Mouse (Mus musculus): ENCODE results near the gene Iqck. TPM values are rescaled to one million over a fixed set of nuclear protein-coding genes. Genes with fewer than 3 reads are reported as not detected.

Iqck gene
- total RNA-seq, 2 experiments from 2014 or later: not detected

DNA sequence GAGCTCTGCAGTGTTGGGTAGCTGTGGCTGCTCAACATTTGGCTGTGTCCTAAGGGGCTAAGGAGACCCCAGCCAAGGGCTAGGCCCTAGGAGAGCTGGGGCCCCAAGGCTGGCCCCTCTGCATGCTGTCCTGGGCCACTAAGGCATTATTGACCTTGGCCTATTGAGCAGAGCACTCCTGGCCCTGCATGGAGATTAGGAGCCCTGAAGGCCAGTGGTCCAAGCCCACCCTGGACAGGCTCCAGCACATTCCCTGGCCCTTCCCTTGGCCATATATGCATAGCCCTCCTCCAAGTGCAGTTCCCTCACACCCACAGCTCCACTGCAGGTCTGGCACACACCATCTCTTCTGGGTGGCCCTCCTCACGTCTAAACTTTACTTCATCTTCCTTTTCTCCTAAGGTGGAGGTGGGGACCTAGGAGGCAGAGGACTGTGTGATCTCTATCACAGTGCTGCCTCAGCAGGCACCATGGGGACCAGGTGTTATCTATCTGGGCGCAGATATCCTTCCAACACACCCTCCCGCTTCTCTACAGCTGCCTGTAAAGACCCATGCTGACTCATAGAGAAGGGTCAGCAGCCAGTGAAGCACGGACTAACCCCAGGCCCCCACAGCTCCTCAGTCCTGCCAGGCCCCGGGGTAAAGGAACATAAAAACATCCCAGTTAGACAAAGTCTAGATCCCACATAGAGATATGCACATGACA lies 5.9 kb upstream of the Iqck start:
- no peak for ATAC-seq (replicated peaks; ENCODE audit: low FRiP score, poor library complexity, severe bottlenecking)

DNA sequence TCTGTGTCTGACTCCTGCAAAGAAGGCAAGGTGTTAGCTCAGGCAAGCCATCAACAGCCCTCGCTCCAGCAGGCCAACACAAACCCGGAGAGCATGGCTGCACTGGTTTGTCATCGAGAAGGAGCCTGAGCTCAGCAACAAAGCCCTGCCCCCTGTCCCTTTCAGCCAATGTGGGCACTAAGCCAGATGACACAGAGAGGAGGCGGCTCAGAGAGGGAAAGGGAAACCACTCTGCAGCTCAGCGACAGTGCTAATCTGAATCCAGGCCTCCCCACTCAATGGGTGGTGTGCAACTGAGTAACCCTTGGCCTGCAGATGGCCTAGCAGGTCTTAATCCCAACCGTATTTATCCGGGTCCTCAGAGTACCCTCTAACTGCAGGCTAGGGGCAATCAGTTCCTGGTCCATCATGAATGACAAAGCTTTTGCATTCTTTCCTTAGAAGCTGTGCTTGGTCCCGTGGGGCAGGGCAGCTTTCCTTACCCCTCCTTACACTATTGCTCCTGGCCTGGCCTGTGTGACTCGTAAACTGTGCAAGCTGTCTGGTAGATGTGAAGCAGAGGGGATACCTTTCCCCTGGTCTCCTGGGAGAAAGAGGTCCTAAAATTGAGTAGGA lies 4.8 kb upstream of the Iqck start:
- no peak for ATAC-seq (replicated peaks; ENCODE audit: low FRiP score, poor library complexity, severe bottlenecking)

DNA sequence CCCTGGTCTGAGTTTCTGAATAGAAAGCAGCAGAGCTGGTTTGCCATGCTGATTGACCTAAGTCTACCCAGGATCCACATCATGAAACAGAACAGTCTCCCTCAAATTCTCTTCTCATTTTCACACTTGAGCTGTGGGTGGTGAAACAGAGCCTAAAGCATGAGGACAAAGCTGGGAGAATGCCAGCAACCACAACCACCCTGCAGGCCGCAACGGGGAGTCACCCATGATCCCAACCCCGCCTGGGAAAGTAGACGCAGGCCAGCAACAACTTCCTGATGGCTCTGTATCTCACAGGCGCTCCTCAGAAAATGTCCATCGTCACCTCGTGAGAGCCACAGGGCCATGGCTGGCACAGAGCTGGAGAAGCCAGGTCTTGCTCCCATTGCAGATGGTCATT lies 4.0 kb upstream of the Iqck start:
- no peak for ATAC-seq (replicated peaks; ENCODE audit: low FRiP score, poor library complexity, severe bottlenecking)

DNA sequence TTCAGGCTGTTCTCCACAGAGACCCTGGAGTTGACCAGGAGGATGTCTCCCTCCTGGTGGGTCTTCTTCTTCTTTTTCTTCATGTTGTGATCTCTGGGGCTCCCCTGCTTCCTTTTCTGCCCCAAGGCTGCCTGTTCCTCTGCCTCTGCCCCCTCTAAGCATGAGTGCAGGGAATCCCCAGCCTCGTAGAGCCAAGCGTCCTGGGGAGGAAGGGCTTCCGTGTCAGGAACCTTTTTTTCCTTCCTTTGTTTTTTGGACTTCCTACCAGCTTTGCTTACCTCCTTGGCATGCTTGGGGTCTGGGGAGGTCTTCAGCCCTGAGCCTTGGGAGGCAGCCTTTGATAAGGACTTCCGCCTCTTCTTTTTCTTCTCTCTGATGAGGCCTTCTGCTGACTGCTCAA lies 2.9 kb upstream of the Iqck start:
- ATAC-seq (replicated peaks; ENCODE audit: low FRiP score, poor library complexity, severe bottlenecking): no peak

DNA sequence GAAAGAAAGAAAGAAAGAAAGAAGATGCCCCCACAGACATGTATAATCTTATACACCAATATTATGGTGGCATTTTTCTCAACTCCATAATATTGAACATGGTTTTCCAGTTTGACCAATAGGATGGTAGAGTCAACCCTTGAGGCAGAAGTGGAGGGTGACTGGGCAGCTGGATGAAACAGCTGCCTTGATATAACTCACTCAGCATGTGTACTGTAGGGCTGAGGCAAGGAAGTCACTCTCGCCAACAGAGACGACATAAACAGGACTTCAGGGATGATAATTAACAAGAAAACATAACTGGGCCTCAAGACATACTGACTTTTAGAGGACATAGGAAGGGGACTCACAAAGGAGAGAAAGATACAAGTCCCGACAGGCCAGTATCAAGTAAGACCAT lies 946 bp upstream of the Iqck start:
- no peak for ATAC-seq (replicated peaks; ENCODE audit: low FRiP score, poor library complexity, severe bottlenecking)

DNA sequence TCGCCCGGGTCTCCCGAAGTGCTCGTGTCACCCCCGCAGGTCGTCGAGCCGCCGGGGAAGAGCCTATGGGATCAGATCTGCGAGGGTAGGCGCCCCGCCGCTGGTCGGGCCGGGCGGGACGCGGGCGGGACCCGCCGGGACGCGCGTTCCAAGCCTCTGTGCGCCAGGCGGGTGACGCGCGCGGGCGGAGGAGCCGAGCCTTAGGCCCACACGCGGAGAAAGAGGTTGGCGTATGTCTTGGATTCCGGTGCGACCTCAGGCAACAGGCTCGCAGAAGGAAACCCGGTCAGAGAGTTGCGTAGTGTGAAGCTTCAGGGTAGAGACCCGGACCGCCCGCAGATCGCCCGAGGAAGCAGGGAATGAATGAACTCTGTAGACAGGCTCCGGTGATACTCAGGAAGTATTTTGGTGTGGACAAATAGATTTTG lies 339 bp downstream of the Iqck start, which contains the start of gene Knop1:
TSS of gene Knop1 (minus strand) at position 378 of the 428 bp plus-strand sequence.
- peak; percentile 51 for ATAC-seq (replicated peaks; ENCODE audit: low FRiP score, poor library complexity, severe bottlenecking)

DNA sequence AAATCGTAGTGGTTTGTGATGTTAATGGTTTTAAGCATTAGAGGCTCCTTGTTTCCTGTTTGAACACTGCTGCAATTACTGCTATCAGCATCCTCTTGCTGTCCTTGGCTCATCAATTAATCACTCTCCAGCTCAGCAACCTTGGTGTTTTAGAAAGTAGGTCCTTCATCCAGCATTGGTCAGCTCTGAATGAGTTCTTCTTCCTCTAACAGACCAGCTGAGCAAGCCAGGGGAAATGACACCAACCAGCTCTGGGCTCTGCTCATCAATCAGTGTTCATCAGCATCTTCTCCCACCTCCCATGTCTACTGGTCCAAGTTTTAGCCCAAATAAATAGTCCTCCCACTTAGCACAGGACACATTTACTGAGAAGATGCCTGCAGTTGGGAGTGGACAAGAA lies 3.1 kb downstream of the Iqck start:
- ATAC-seq (replicated peaks; ENCODE audit: low FRiP score, poor library complexity, severe bottlenecking): no peak

DNA sequence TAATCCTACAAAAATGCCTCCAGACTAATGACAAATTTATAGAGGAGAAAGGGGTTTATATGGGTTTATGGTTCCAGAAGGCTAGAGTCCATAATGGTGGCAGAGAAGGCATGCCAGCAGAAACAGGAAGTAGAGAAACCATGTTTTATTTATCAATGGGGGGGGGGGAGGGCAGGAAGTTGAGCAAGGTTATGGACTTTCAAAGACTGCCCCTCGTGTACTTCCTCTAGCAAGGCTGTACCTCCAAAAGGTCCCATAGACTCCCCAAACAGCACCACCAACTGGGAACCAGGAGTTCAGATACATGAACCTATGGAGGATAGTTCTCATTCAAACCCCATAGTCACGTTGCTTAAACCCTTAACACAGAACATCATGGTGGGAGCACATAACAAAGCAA lies 9.8 kb downstream of the Iqck start:
- ATAC-seq (replicated peaks; ENCODE audit: low FRiP score, poor library complexity, severe bottlenecking): no peak

DNA sequence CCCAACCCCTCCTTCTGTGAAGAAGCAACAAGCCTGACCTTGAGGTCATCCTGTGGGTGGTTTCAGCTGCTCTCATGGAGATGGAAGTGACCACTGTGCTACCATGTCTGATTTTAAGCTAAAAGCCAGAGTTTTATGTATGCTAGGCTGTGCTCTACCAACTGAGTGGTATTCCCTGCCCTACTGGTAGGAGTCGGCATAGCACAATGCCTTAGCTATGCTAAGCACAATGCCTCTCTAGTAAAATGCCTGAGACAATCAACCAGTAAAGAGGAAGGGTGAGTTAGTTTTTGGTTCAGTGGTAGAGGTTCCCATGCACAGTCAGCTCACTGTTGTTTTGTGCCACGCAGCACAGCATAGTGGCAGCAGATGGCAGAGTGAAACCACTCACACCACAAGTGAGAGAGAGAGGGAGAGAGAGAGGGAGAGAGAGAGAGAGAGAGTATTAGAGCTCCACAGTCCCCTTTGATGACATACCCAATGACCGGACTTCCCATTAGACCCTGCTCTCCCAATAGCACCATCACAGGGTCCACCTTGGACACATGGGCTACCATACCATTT lies 24.0 kb downstream of the Iqck start:
- ATAC-seq (replicated peaks; ENCODE audit: low FRiP score, poor library complexity, severe bottlenecking): no peak

DNA sequence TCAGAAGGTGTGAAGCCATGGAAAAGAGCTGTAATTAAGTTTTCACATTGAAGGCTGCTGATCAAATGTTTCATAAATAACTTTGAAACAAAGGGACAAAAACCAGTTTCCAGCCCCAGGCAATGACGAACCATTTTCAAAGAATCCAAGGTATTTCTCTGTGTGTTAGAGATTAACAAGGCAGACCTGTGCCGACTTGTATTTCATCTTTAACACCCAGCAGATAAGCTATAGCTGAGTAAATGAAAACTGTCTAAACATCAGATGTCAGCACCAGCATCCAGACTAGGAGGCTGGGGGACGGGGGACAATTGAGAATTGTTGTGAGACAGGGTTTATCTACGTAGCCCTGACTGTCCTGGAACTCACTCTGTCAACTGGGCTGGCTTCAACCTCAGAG lies 28.4 kb downstream of the Iqck start:
- ATAC-seq (replicated peaks; ENCODE audit: low FRiP score, poor library complexity, severe bottlenecking): no peak

DNA sequence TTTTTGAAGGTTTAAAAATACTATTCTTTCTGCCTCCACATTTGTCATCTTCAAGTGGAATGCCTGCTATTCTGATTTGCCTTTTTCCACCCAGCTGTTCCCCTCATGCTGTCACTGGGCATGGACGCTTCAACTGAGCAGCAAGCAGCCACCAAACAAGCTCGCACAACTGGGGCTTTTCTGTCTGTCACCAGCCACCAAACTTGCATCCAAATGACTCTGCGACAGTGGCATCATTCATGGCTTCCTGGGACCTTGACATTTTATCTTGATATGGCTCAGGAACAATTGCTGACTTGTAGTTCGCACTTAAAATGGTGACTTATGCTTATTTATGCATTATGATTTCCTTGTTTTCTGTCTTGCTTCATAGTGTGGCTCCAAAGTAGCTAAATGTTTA lies 29.4 kb downstream of the Iqck start:
- no peak for ATAC-seq (replicated peaks; ENCODE audit: low FRiP score, poor library complexity, severe bottlenecking)

DNA sequence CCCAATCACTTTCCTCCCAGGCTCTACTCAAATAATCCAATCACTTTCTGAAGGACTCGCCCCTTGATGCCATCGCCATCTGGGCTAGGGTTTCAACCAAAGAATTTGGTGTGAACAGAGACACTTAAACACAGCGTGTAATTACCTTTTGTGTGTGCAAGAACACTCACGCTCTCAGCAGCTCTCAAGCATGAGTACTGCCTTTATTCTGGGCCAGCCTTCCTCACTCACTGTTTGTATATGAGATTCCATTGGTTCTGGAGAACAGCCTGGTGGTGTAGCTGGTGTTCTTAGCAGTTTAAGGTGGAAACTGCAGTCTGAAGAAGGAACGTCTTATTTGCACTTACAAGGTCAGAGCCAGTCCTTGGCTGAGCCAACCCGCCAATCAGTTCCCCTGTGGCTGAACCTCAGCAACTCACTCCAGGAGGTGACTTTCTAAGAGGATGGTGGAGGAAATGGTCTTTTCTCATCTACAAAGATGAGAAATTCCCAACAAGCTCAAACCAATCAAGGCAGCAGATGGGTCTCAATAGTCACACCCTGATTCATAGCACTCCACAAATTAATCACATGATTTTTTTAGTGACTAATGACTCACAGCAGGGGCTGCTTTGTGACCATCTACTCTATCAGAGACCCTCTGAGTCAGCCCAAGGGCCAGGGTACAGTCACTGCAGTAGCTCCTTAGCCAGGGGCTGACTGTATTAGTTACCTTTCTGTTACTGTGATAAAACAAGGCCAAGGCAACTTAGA lies 31.9 kb downstream of the Iqck start:
- ATAC-seq (replicated peaks; ENCODE audit: low FRiP score, poor library complexity, severe bottlenecking): no peak

DNA sequence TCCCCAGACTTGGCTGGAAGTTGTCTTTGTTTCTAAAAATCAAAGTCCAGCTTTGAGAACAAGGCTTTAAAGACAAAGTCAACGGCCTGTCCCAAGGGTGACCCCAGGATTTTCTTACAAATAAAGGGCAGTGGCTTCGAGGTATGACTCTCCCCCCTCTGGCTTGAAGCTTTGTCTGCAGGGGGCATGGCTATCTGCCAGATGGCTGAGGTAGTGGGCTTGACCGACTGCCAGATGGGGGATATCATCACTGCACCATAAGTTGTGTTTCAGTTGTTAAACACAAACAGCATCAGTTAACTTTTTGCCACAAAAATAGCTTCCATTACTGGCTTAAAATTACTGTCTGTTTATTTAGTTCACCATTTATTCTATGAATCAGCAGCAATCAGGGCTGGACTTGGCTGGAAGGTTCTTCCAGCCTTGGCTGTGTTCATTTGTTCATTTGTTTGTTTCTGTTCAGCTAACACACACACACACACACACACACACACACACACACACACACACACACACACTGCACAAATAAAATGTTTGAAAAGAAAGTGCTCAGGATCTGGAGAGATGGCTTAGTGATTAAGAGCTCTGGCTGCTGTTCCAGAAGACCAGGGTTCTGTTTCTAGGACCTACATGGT lies 33.6 kb downstream of the Iqck start:
- no peak for ATAC-seq (replicated peaks; ENCODE audit: low FRiP score, poor library complexity, severe bottlenecking)

DNA sequence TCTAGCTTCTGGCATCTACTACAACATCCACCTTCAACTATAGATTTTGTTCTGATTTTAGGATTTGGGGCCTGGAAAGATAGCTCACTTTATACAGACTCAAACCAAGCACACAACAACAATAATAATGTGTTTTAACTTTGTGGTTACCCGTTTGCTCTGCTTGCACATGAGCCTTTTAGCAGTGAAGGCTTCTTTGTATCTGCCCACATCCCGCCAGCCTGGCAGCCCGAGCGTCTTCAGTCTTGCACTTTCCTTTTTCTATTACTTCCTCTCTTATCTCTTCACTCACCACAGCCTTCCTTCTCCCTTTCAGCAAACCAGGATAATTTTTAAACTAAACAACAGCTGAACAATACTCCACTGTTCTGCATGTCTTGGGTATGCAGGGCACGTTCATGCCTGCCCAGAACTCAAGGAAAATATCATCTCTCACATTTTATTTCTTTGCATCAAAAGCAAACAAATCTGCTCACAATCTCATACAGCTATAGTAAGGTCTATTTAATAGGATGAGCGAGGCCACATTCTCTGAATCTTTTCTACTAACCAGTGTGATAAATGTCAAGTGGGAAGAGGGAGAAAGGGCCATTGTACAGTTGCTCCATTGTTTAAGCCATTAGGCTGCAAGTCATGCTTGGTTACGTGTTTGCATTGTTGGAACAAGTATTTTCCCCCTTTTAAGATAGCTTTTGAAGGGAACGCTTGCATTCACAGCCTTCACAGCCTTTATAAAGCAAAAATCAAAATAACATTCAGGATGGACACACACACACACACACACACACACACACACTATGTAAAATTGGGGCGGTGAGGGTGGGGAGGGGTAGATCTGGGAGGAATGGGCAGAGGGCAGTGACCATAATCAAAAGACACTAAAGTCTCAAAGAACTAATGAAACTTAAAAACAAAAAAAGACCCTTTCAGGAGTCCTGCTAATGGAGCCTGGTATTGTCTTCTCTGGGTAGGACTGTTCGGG lies 40.2 kb downstream of the Iqck start:
- ATAC-seq (replicated peaks; ENCODE audit: low FRiP score, poor library complexity, severe bottlenecking): no peak

DNA sequence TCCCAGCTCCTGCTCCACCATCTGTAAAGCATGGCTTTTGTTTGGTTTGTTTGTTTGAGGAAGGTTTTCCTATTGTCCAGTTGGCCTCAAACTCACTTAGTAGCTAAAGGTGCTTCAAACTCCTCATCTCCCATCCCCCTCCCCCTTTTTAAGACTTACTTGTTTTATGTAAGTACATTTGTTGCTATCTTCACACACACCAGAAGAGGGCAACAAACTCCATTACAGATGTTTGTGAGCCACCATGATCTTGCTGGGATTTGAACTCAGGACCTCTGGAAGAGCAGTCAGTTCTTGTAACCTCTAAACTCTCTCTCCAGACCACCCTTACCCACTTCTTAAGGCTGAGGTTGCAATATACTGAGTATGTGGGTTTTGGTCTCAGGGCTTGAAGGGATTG lies 42.5 kb downstream of the Iqck start:
- ATAC-seq (replicated peaks; ENCODE audit: low FRiP score, poor library complexity, severe bottlenecking): no peak

DNA sequence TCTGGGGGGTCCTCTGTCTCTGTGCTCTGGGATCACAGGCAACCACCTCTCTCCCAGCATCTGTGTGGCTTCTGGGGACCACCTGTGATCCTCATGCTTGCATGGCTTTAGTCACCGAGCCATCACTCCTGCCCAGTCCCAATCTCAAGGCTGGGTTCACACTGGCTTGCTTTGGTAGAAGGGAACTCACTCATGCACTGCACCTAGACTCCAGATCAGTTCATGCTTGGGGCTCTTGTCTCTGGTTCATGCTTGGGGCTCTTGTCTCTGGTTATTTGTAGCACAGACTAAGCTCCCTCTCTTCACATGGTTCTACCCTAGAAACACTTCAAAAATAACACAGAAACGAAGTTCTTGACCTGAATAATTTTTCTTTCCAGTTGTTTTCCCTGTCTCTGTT lies 44.5 kb downstream of the Iqck start:
- no peak for ATAC-seq (replicated peaks; ENCODE audit: low FRiP score, poor library complexity, severe bottlenecking)

DNA sequence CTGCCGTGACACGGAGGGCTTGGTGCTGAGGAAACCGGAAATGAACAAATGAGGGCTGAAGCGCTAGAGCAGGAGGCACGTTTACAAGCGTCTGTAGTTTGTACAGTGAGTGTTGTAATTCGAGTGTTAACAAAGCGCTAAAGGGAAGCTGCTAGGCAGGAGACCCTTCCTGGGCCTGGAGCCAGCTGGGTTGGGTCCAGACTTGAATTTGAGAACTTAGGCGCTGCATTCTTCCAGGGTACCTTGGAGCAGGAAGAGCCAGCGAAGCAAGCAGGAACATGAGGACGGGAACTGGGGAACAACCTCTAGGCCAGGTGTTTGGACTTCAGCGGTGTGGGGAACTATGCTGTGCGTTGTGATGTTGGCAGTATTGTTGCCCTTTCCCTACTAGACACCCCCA lies 47.4 kb downstream of the Iqck start:
- no peak for ATAC-seq (replicated peaks; ENCODE audit: low FRiP score, poor library complexity, severe bottlenecking)

DNA sequence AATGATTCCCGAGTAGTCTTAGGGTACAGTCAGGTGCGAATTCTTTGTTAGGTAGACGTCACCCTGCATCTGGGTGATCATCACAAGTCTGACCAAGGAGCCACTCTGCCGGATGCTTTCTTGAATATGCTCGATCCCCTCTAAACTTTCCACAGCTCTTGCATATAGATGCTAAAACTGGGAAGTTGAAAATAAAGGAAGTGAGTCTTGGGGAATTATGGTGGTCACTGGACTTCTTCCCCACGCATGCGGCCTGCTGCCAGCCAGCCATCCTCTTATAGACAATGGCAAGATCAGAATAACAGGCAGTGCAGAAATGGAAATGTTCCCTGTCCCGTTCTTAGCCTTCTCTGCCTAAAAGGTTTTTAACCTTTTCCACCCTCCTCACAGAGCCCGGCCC lies 48.3 kb downstream of the Iqck start:
- no peak for ATAC-seq (replicated peaks; ENCODE audit: low FRiP score, poor library complexity, severe bottlenecking)

DNA sequence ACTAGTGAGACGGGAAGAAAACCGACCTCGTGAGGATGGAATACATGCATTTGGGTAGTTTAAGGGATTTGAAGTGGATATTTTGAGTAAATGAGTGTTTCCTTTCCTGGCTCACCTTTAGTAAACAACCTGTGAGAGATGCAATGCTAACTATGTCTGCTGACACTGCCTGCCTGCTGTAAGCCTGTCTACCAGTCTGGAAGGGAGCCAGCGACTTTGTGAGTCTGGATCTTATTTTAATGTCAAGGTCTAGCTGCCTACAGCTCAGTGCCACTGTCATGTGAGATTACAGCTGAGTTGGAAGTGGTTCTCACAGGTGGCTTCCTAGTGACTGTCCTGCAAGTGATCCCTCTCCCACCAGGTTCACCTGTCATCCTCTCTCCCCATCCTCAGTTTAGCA lies 49.0 kb downstream of the Iqck start:
- no peak for ATAC-seq (replicated peaks; ENCODE audit: low FRiP score, poor library complexity, severe bottlenecking)
